Mouse (Mus musculus) midbrain, postnatal 0 days (tissue): ENCODE results near the gene Epm2aip1. TPM values are rescaled to one million over a fixed set of nuclear protein-coding genes. Genes with fewer than 3 reads are reported as not detected.
A peak's percentile ranks its signal among the peaks of the same experiment; 100 is the strongest.

Experiments
- ATAC-seq: fragments of 200-750 bp; cut with Nextera tagmentation; 2 replicates; pipeline ENCODE4 v1.8.0; 2017; ENCODE audit warnings: moderate number of reproducible peaks, mild to moderate bottlenecking, moderate TSS enrichment, moderate library complexity; ENCODE audit not compliant: low FRiP score
- DNase-seq: peaks from one replicate; pipeline ENCODE4 v3.0.0-alpha.2; 2015; ENCODE audit warnings: low spot score
- H3K27ac ChIP-seq: fragments of 300-500 bp; sonication (generic); 2 replicates; pipeline ENCODE4 v1.5.1; 2014; ENCODE audit warnings: low read depth, mild to moderate bottlenecking, low read length, mixed read lengths
- H3K27me3 ChIP-seq: fragments of 300-500 bp; sonication (generic); 2 replicates; pipeline ENCODE4 v1.6.1; 2014; ENCODE audit warnings: low read length, control low read depth, mixed read lengths; ENCODE audit not compliant: insufficient read depth
- H3K36me3 ChIP-seq: fragments of 300-500 bp; sonication (generic); 2 replicates; pipeline ENCODE4 v1.6.1; 2014; ENCODE audit warnings: low read length, control low read depth, mixed read lengths; ENCODE audit not compliant: insufficient read depth
- H3K4me1 ChIP-seq: fragments of 300-500 bp; sonication (generic); 2 replicates; pipeline ENCODE4 v1.6.1; 2014; ENCODE audit warnings: mild to moderate bottlenecking, control low read depth, antibody characterized with exemption, low read length, mixed read lengths; ENCODE audit not compliant: insufficient read depth
- H3K4me2 ChIP-seq: fragments of 300-500 bp; sonication (generic); 2 replicates; pipeline ENCODE4 v1.6.1; 2014; ENCODE audit warnings: low read depth, mild to moderate bottlenecking, low read length, mixed read lengths; ENCODE audit not compliant: poor library complexity, severe bottlenecking
- H3K4me3 ChIP-seq: fragments of 300-500 bp; sonication (generic); 2 replicates; pipeline ENCODE4 v1.5.1; 2014; ENCODE audit warnings: low read depth, mild to moderate bottlenecking, low read length, moderate library complexity
- H3K9ac ChIP-seq: fragments of 300-500 bp; sonication (generic); replicated peaks from 2 replicates; pipeline ENCODE4 v1.6.1; 2014; ENCODE audit warnings: mild to moderate bottlenecking, low read length, moderate library complexity, mixed read lengths; ENCODE audit not compliant: poor library complexity, severe bottlenecking
- H3K9me3 ChIP-seq: fragments of 300-500 bp; sonication (generic); 2 replicates; pipeline ENCODE4 v1.6.1; 2016; ENCODE audit warnings: low read length, control low read depth
- CTCF ChIP-seq: IDR thresholded peaks from 2 replicates; pipeline ENCODE4 v1.5.1; 2016; ENCODE audit warnings: antibody characterized with exemption, mild to moderate bottlenecking
- WGBS: fragments of 180-500 bp; shearing (Covaris S2); extraction: QIAGEN DNeasy Blood & Tissue Kit; methylation state at CpG from one replicate; pipeline ENCODE4 v1.1.7; 2014; 5-methylcytosine and 5-hydroxymethylcytosine counted together
- polyA plus RNA-seq: library from polyadenylated mRNA; unstranded; fragments of >200 nt; fragmentation: Nextera tagmentation; extraction: Ambion mirVana; gene quantifications from 2 replicates; pipeline ENCODE4 v1.2.1, GENCODE M21; 2015
- total RNA-seq: library from RNA; depleted of rRNA; stranded (reverse); fragments of >200 nt; gene quantifications from 2 replicates; pipeline ENCODE4 v1.2.3, GENCODE M21; 2014

The Epm2aip1 gene
- total and polyA plus RNA-seq, 2 experiments from 2014 or later: 46.6 to 95.1 TPM

DNA sequence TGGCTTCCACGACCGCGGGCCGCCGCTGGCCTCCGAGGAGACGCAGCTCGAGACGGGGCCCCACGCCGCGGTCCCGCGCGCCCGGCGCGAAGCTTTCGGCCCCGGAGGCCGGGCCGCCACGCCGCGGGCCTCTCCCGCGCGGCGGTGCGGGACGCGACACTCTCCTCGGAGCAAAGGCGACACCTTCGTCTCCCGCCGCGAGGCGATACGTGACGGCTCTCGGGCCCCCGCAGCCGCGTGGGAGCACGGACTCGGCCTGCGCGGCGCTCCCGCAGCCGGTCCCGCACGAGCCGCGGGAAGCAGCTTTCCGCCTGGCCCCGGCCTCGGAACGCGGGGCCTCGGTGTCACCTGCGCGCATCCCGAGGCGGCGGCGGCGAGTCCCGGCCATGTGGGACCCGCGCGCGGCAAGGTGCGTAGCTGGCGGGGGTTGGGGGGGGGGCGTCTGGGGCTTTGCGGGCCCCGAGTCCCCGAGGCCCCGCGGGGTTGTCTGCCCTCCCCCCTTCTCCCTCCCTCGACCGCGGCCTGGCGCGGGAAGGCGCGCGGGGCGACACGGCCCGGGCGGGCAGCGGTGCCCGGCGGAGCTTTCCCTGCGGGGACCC is 40.2 kb downstream of the Epm2aip1 start:
- Histone ChIP-seq H3K4me2 (peak overlapping the region; percentile 70), H3K27me3 (peaks cover 6% of the 10 kb centered on the region; the same call in 1 of the 2 replicates), H3K27ac (peak overlapping the region; percentile 81), H3K9ac (peak overlapping the region; percentile 87), H3K4me1 (no peaks in the 10 kb centered on the region), H3K9me3 (no peaks in the 10 kb centered on the region), H3K4me3 (peak overlapping the region; percentile 75), H3K36me3 (no peaks in the 10 kb centered on the region)
- no peak for TF ChIP-seq CTCF
- ATAC-seq (peak; percentile 39), DNase-seq (no peak)
- 0% methylated on average over 35 of the region's 98 CpGs for WGBS

DNA sequence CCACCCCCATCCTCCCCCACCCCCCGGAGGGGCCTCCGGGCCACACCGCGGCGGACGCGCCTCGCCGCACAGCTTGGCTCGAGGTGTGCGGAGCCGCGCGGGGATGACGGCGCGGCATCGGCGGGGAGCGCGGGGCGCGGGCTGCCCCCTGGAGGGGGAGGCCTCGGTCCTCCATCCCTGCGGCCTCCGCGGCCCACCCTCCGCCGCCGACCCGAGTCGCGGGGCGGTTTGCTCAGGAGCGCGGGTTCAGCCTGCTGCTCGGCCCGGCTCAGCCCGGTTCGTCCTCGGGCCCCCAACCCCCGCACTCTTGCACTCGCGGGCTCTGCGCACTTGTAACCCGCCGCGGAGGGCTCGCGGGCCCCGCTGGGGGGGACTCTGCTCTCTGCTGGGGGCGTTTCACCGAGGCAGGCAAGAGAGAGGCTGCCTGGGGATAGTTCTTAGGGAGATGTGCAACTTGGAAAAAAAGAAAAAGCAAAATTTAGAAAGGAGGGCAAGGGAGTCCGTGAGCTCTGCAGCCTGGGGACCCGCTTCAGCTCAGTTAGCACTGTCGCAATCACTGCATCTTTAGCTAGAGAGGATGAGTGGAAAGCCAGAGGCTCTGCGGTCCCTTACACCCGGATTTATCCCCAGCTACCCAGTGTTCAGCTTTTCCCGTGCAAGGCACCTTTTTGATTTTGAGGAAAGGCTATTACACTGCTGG is 40.9 kb downstream of the Epm2aip1 start:
- peak overlapping the region; percentile 81 for H3K27ac ChIP-seq
- H3K27me3 ChIP-seq: peaks cover 6% of the 10 kb centered on the region; the same call in 1 of the 2 replicates
- peak overlapping the region; percentile 87 for H3K9ac ChIP-seq
- H3K4me2 ChIP-seq: peak overlapping the region; percentile 70
- TF ChIP-seq CTCF: no peak
- DNase-seq: no peak
- peak; percentile 29 for ATAC-seq
- peak overlapping the region; percentile 75 for H3K4me3 ChIP-seq
- WGBS: under 1% methylated on average over 37 of the region's 59 CpGs
- no peaks in the 10 kb centered on the region for H3K4me1 ChIP-seq
- no peaks in the 10 kb centered on the region for H3K9me3 ChIP-seq
- H3K36me3 ChIP-seq: no peaks in the 10 kb centered on the region

- H3K4me2 ChIP-seq: peak overlapping the region; percentile 70
- peak overlapping the region; percentile 75 for H3K4me3 ChIP-seq
- no peak overlapping the region for H3K27ac ChIP-seq
- ATAC-seq: no peak
- H3K4me1 ChIP-seq: no peaks in the 10 kb centered on the region
- WGBS: 13% methylated on average over 5 of the region's 6 CpGs
- no peak for TF ChIP-seq CTCF
- H3K36me3 ChIP-seq: no peaks in the 10 kb centered on the region
- no peaks in the 10 kb centered on the region for H3K9me3 ChIP-seq
- peak; percentile 29 for DNase-seq
- H3K27me3 ChIP-seq: peaks cover 6% of the 10 kb centered on the region; the same call in 1 of the 2 replicates
- peak overlapping the region; percentile 87 for H3K9ac ChIP-seq
These were observed 41.6 kb downstream of the Epm2aip1 start for GRCm38 (mm10) chr9:111313299-111313698.

GRCm38 (mm10) chr9:111313793-111314192 is 42.1 kb downstream of the Epm2aip1 start:
- Histone ChIP-seq H3K4me2 (peak overlapping the region; percentile 70), H3K4me1 (no peaks in the 10 kb centered on the region), H3K9ac (no peak overlapping the region), H3K27ac (no peak overlapping the region), H3K36me3 (no peaks in the 10 kb centered on the region), H3K27me3 (peaks cover 6% of the 10 kb centered on the region; the same call in 1 of the 2 replicates), H3K9me3 (no peaks in the 10 kb centered on the region), H3K4me3 (peak overlapping the region; percentile 75; the same call in 1 of the 2 replicates)
- TF ChIP-seq CTCF: no peak
- 25% methylated on average over 5 of the region's 5 CpGs for WGBS
- DNase-seq (no peak), ATAC-seq (no peak)

DNA sequence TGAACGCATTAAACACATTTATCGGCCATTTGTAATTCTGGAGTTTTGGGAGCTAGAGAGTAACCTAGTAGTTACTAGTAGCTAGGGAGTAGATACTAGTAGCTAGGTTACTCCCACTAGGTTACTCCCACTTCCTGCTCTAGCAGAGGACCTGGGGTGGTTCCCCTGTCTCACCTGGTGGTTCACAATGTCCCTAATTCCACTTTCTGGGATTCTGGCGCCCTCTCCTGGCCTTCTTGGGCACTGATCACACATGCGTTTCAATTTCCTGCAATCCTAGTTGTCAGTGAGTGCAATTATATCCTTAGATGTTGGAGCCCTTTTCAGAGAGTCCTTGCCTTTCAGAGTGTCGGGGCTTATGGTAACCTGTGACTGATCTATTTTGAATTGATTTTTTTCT is 42.5 kb downstream of the Epm2aip1 start:
- 38% methylated on average over 5 of the region's 5 CpGs for WGBS
- Histone ChIP-seq H3K27me3 (peaks cover 6% of the 10 kb centered on the region; the same call in 1 of the 2 replicates), H3K27ac (no peak overlapping the region), H3K36me3 (no peaks in the 10 kb centered on the region), H3K9ac (no peak overlapping the region), H3K4me2 (peak overlapping the region; percentile 70; the same call in 1 of the 2 replicates), H3K4me3 (peak overlapping the region; percentile 75; the same call in 1 of the 2 replicates), H3K4me1 (no peaks in the 10 kb centered on the region), H3K9me3 (no peaks in the 10 kb centered on the region)
- DNase-seq (peak; percentile 67), ATAC-seq (no peak)
- TF ChIP-seq CTCF: peak; percentile 87

DNA sequence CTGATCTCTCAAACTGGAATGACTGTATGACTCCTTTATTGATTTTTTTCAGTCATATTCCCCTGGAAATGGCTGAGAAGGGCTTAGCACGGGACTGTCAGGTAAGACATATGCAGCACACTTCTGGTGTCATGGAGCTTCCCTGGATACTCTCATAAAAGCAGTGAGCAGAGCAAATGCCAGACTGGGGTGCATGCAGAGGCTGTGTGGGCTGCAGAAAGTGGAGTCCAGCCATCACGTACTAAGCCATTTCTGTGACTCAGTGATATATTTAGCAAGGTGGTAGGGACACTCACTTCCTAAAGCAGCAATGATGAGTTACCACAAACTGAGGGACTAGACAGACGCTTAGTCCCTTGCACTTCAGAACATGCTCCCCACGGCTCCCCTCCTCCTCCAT is 49.2 kb downstream of the Epm2aip1 start:
- H3K27me3 ChIP-seq: no peaks in the 10 kb centered on the region
- H3K9me3 ChIP-seq: no peaks in the 10 kb centered on the region
- no peaks in the 10 kb centered on the region for H3K4me1 ChIP-seq
- ATAC-seq: no peak
- no peak for TF ChIP-seq CTCF
- H3K9ac ChIP-seq: no peak overlapping the region
- no peak overlapping the region for H3K27ac ChIP-seq
- DNase-seq: no peak
- no peaks in the 10 kb centered on the region for H3K36me3 ChIP-seq
- 88% methylated on average over 4 of the region's 4 CpGs for WGBS
- H3K4me3 ChIP-seq: no peak overlapping the region
- no peak overlapping the region for H3K4me2 ChIP-seq
